Mouse (Mus musculus): Measurements from ENCODE around the gene Mfsd4b3.
A peak's percentile ranks its signal among the peaks of the same experiment; 100 is the strongest.
"Not testable (repeated sequence)": the region's sequence is repeated elsewhere in the genome, so short reads cannot be mapped to it uniquely, and the experiment has no call there.

Mfsd4b3 gene

DNA sequence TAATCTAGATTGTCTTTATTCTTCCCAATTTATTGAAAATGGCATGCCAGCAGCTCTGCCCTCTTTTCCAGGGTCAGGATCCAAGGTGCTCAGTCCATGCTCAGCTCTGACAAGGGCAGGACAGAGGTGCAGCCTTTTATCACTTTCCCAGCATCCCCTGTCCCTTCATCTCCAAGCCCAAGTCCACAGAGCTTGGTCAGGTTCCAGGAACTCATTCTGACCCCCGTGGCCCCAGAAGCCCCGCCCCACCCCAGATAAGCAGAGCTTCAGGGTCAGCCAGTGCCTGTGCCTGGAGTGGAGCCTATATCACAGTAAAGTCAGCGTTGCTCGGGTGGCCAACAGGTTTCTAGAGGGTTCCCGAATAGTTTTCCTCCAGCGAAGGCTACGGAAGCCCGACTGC lies 35.4 kb downstream of the Mfsd4b3 start:
- DNase-seq (ENCODE audit: extremely low spot score) = not testable (repeated sequence)

DNA sequence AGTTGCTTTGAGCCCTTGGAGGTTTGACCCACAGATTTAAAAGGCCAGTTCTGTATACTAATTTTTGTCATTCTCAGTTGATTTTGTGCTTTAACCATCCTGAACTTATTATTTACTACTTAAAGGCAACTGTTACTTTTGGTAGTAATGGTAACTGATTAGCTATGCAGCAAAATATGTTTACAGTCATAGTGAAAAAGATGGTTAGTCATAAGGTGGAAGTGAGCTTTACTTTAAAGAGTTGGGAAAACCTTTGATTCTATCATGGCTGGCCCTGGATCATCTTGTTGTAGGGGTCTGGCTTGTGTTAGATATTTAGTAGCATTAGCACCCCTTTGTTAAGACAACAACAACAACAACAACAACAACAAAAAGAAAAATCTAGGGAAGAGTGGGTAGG lies 47.3 kb downstream of the Mfsd4b3 start:
- no peak for DNase-seq (ENCODE audit: extremely low spot score)

DNA sequence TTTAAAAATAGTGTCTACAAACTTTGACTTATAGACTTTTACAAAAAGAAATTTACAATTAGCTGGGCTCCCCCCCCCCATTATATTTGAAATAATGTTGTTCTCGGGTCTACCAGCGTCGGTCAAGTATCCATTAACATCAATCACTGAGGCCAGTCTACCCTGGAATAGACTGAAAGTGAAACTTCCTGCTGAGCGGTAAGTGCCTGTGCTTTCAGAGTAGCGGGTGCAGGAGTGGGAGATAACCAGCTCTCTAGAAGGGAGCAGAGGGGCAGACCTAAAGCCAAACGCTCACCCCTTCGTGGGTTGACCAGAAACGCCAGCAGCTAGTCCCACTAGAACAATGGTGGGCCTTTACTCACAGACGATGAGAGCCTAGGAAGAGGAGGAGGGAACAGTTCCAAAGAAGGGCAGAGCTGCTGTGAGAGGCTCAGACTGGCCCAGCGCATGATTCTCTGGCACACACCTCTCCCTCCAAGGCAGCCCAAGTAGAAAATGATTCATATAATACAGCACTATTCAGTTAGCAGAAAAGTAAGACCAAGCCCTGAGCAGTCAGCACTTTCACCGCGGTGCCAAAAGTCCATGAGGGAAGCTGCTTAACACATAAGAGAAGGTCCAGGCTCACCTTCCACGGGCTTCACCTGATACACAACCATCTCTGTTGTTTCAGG lies 51.0 kb downstream of the Mfsd4b3 start:
- DNase-seq (ENCODE audit: extremely low spot score) = no peak

DNA sequence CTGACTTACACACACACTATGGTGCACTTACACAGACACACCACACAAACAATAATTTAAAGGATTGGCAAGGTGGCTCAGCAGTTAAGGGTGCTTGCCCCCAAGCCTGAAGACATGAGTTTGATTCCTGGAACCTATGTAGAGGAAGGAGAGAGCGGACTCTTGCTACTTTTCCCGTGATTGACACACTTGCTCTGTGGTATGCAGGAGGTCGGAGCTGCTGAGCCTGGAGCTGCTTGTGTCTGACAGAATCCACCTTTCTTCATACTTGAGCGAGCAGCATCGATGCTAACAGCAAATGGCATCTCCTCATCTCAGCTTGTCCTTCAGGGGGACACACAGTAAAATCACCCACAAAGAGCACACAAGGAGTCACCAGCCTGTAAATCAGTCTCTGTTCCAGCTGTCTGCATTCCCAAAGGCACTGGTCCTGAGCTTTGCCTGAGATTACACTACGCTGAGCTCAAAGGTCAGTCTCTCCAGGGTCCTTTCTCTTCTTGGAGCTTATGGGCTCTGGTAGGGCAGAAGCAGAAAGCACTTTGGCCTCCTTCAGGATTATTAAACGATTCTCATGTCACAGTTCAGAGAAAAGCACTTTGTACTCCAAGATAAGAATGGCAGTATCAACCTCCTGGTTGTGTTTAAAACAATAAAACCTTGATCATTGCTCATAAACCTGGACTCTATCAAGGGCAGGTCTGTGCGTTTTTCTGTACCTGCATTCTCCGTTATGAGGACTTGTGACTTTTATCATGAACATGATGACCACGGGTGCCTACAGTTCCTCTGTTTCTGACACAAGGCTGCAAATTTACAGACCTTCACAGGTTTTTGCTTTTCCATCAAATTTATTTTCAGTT lies 52.9 kb downstream of the Mfsd4b3 start:
- no peak for DNase-seq (ENCODE audit: extremely low spot score)

DNA sequence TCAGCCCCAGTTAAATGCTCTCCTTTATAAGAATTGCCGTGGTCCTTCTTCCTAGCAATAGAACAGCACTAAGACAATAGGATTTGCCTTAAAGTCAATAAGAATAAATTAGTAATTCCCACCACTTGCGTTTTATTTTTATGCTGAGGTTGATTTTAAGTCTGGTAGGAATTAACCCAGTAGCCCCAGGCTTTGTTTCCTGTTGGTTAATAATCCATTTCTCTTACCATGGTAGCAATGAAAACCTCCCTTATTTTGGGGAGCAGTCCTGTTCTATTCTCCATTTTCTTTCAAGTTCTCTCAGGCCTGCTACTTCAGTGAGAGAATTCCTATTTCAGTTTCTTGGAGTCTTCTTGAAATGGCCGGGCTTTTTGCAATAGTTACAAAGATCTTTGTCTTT lies 55.8 kb downstream of the Mfsd4b3 start:
- DNase-seq (ENCODE audit: extremely low spot score) = no peak

DNA sequence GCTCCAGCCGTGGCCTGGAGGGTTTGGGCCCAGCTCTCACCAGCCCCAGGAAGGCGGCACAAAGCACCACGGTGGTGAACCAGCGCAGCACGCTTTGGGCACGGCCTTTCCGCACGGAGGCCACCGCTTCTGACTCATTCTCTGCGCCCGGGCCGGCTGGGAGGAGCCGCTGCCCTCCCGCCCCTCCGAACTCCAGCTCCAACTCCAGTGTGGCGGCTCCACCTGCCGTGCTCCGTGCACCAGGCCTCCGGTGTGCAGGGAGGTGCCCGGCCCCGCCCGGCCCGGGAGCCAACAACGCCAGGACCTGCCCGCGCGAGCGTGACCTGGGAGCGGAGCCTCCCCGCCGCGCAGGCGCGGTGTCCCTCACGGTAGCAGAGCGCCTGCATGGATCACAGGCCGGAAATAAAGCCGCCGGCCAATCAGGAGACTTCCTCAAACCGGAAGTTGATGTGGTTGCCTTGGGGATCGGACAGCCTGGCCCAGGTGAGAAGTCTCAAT lies 61.0 kb downstream of the Mfsd4b3 start, which contains the start of gene Mfsd4b4:
TSS of gene Mfsd4b4 (minus strand) at position 365 of the 498 bp plus-strand sequence.
- peak; percentile 89 for DNase-seq (ENCODE audit: extremely low spot score)
